Comparison of ENCODE assay signal across 20 mouse cellular contexts in the genomic region with DNA sequence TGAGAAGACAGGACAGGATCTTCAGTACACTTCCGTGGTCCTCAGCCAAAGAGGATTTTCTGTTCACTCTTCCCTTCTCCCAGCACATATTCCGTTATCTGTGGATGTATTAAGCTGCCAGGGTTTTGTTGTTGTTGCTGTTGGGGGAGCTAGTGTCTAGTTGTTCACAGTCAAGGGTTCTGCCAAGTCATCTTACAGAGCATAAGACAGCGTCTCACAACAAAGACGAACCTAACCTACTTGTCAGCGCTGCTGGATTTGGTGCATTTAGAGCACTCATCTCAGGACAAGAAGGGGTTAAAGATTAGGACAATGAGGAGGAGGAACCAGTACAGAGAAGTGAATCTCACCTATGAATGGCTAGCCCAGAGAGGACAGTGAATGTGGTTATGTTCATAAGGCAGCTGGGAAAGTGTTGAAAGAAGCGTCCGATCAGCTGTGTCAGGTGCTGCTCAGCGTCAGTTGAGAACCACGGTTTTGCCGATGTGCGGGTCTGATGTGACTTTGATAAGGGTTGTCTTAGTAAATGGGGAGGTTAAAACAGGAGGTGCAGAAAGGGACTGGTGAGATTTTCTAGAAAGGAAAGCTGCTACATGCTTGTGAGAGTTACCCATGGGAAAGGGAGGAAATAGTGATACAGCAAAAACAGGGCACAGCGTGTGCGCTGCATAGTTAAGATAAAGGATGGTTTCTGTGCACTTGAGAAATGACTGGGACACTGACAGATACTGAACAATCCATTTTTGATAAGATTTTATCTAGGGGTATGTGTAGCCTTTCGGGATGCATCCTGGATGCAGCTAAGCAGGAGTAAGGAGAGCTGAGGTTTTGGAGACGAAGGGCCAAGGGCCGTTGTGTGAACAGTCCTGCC.
A peak's percentile ranks its signal among the peaks of the same experiment; 100 is the strongest.
DNase-seq lines count a peak whose midpoint lies in the region; ATAC-seq and TF ChIP-seq lines count a peak whose summit lies in the region.
"Had no signal": no experiment of that assay in that cellular context is flagged by ENCODE, and none has a peak within 500 bp of the region (broad histone marks: within the 10 kb centered on the region; RNA-seq: fewer than 3 reads in every experiment).

No protein-coding gene starts in this region.

- no peak for TF ChIP-seq POLR2A in heart, adult 2 months (IDR thresholded peaks at IDR 0.05; ENCODE audit: insufficient read depth, low read depth, low read length)

- H3K9ac ChIP-seq in heart, embryonic 11.5 days (ENCODE audit: low read depth, low read length): no peak overlapping the region
- no peak overlapping the region for H3K9ac ChIP-seq in heart, adult 2 months (ENCODE audit: low read depth, low read length)
- H3K9ac ChIP-seq in liver, embryonic 13.5 days: no peak overlapping the region
- H3K9ac ChIP-seq: embryonic facial prominence, embryonic 15.5 days; forebrain, embryonic 13.5 days; limb, embryonic 12.5 days; lung, embryonic 15.5 days had no signal

- no peak for TF ChIP-seq EP300 in heart, adult 2 months (IDR thresholded peaks at IDR 0.05; ENCODE audit: insufficient read depth, low read depth, low read length)

- 49% methylated on average over 16 of the region's 16 CpGs for WGBS in heart, embryonic 11.5 days (ENCODE audit: insufficient replicate concordance)
- 45% methylated on average over 16 of the region's 16 CpGs for WGBS in heart, adult 2 months
- WGBS in liver, embryonic 13.5 days (ENCODE audit: insufficient replicate concordance): 42% methylated on average over 16 of the region's 16 CpGs

- no peak overlapping the region for H3K4me3 ChIP-seq in heart, embryonic 11.5 days (ENCODE audit: low read depth, low read length)
- no peak overlapping the region for H3K4me3 ChIP-seq in heart, adult 2 months
- no peak overlapping the region for H3K4me3 ChIP-seq in liver, embryonic 13.5 days (replicated peaks)
- H3K4me3 ChIP-seq: embryonic facial prominence, embryonic 15.5 days; forebrain, embryonic 13.5 days; limb, embryonic 12.5 days; lung, embryonic 15.5 days had no signal

- H3K79me2 ChIP-seq in heart, adult 2 months (replicated peaks; ENCODE audit: control insufficient read depth, insufficient read depth, low read length): no peaks in the 10 kb centered on the region

- no peak overlapping the region for H3K27ac ChIP-seq in heart, embryonic 11.5 days (ENCODE audit: low read depth, low read length)
- no peak overlapping the region for H3K27ac ChIP-seq in heart, adult 2 months
- peak overlapping the region; percentile 9; the same call in 1 of the 2 replicates for H3K27ac ChIP-seq in liver, embryonic 13.5 days
- H3K27ac ChIP-seq: embryonic facial prominence, embryonic 15.5 days; forebrain, embryonic 13.5 days; limb, embryonic 12.5 days; lung, embryonic 15.5 days had no signal

- H3K36me3 ChIP-seq in heart, embryonic 11.5 days (ENCODE audit: control insufficient read depth, insufficient read depth, low read length): no peaks in the 10 kb centered on the region
- no peaks in the 10 kb centered on the region for H3K36me3 ChIP-seq in heart, adult 2 months (ENCODE audit: control insufficient read depth, insufficient read depth, low read length)
- no peaks in the 10 kb centered on the region for H3K36me3 ChIP-seq in liver, embryonic 13.5 days
- H3K36me3 ChIP-seq: embryonic facial prominence, embryonic 15.5 days; limb, embryonic 12.5 days; lung, embryonic 15.5 days had no signal

- H3K4me1 ChIP-seq in heart, embryonic 11.5 days (ENCODE audit: control insufficient read depth, insufficient read depth, low read length): peaks cover 4% of the 10 kb centered on the region; the same call in 1 of the 2 replicates
- no peaks in the 10 kb centered on the region; the same call in 1 of the 2 replicates for H3K4me1 ChIP-seq in heart, adult 2 months (ENCODE audit: control insufficient read depth, insufficient read depth, low read length)
- H3K4me1 ChIP-seq in liver, embryonic 13.5 days (replicated peaks): peaks cover 15% of the 10 kb centered on the region
- H3K4me1 ChIP-seq: embryonic facial prominence, embryonic 15.5 days; forebrain, embryonic 13.5 days; limb, embryonic 12.5 days; lung, embryonic 15.5 days had no signal

- DNase-seq in heart, adult 2 months: no peak
- peak; percentile 2 for DNase-seq in spleen, adult 12 weeks (ENCODE audit: low spot score)
- no peak for DNase-seq in spleen, postnatal 36 days (ENCODE audit: low spot score in 2 of 2)
- peak; percentile 16 for DNase-seq in liver, embryonic 13.5 days
- DNase-seq in adrenal gland, postnatal 4 days (ENCODE audit: low spot score in 2 of 2): no peak
- no peak for DNase-seq in adrenal gland, postnatal 14 days
- DNase-seq: adrenal gland, adult 2 months; cerebellum, adult 9-11 months; gastrocnemius, postnatal 14 days; kidney, adult 18-20 months; kidney, postnatal 14 days; layer of hippocampus, adult 9-11 months; thymus, postnatal 4 days had no signal

- no peak for TF ChIP-seq CTCF in heart, adult 2 months (IDR thresholded peaks at IDR 0.05)

- no peak for ATAC-seq in heart, embryonic 11.5 days (replicated peaks; ENCODE audit: insufficient number of reproducible peaks, low FRiP score, low TSS enrichment)
- ATAC-seq in liver, embryonic 13.5 days (ENCODE audit: low read depth): peak; percentile 81
- peak; percentile 95 for ATAC-seq in megakaryocyte-erythroid progenitor cell, adult 5-6 weeks (replicated peaks; ENCODE audit: low FRiP score, low TSS enrichment, poor library complexity, severe bottlenecking)
- ATAC-seq: forebrain, embryonic 13.5 days; midbrain, embryonic 16.5 days had no signal

- no peaks in the 10 kb centered on the region for H3K9me3 ChIP-seq in heart, embryonic 11.5 days (replicated peaks; ENCODE audit: control insufficient read depth, low read length)
- H3K9me3 ChIP-seq in liver, embryonic 13.5 days (replicated peaks): no peaks in the 10 kb centered on the region
- H3K9me3 ChIP-seq: embryonic facial prominence, embryonic 15.5 days; forebrain, embryonic 13.5 days; limb, embryonic 12.5 days; lung, embryonic 15.5 days had no signal

- H3K27me3 ChIP-seq in heart, embryonic 11.5 days (ENCODE audit: control insufficient read depth, insufficient read depth, low read length): no peaks in the 10 kb centered on the region
- H3K27me3 ChIP-seq in heart, adult 2 months (ENCODE audit: control insufficient read depth, insufficient read depth, low read length): no peaks in the 10 kb centered on the region
- H3K27me3 ChIP-seq in liver, embryonic 13.5 days: no peaks in the 10 kb centered on the region
- H3K27me3 ChIP-seq: embryonic facial prominence, embryonic 15.5 days; forebrain, embryonic 13.5 days; limb, embryonic 12.5 days; lung, embryonic 15.5 days had no signal

- H3K4me2 ChIP-seq in heart, embryonic 11.5 days: peak overlapping the region; percentile 4; the same call in 1 of the 2 replicates
- H3K4me2 ChIP-seq in liver, embryonic 13.5 days: peak overlapping the region; percentile 47
- H3K4me2 ChIP-seq: embryonic facial prominence, embryonic 15.5 days; forebrain, embryonic 13.5 days; limb, embryonic 12.5 days; lung, embryonic 15.5 days had no signal

- intact Hi-C loops in heart, adult 2 months (cut with DNase I): no loop called here

Comparison
In these comparisons a context has a peak if more than half of its experiments do, and no peak if none do; other contexts are left out.
1. DNase-seq: peak in spleen, adult 12 weeks (single experiment) and liver, embryonic 13.5 days (single experiment); none in heart, adult 2 months (0 of 2), spleen, postnatal 36 days (0 of 2), adrenal gland, postnatal 4 days (0 of 2) and adrenal gland, postnatal 14 days (single experiment).